Mouse (Mus musculus): Measurements from ENCODE around the gene Banp. TPM values are rescaled to one million over a fixed set of nuclear protein-coding genes. Genes with fewer than 3 reads are reported as not detected.

Banp gene
- total RNA-seq, 2 experiments from 2014 or later, result 39.4 to 41.7 TPM

GRCm38 (mm10) chr8:121949941-121950748 lies 595 bp downstream of the Banp start:
- DNase-seq (ENCODE audit: extremely low spot score in 1 of 2, low spot score in 1 of 2), result peak; percentile 91 to 96

GRCm38 (mm10) chr8:121950749-121951655 lies 1.5 kb downstream of the Banp start:
- peak; percentile 46 to 50 for DNase-seq (ENCODE audit: extremely low spot score in 1 of 2, low spot score in 1 of 2)

- DNase-seq (ENCODE audit: extremely low spot score in 1 of 2, low spot score in 1 of 2), result no peak
Measured at GRCm38 (mm10) chr8:121951656-121952009, 2.1 kb downstream of the Banp start.

- no peak for DNase-seq (ENCODE audit: extremely low spot score in 1 of 2, low spot score in 1 of 2)
Measured at GRCm38 (mm10) chr8:121952122-121952521, 2.6 kb downstream of the Banp start.

- no peak for DNase-seq (ENCODE audit: extremely low spot score in 1 of 2, low spot score in 1 of 2)
Measured at GRCm38 (mm10) chr8:121952800-121953199, 3.2 kb downstream of the Banp start.

GRCm38 (mm10) chr8:121953821-121954545 lies 4.4 kb downstream of the Banp start:
- DNase-seq (ENCODE audit: extremely low spot score in 1 of 2, low spot score in 1 of 2), result no peak

GRCm38 (mm10) chr8:121954981-121955555 lies 5.5 kb downstream of the Banp start:
- no peak for DNase-seq (ENCODE audit: extremely low spot score in 1 of 2, low spot score in 1 of 2)

- no peak for DNase-seq (ENCODE audit: extremely low spot score in 1 of 2, low spot score in 1 of 2)
Measured at GRCm38 (mm10) chr8:121955825-121956500, 6.4 kb downstream of the Banp start.

GRCm38 (mm10) chr8:121958395-121958794 lies 8.8 kb downstream of the Banp start:
- DNase-seq (ENCODE audit: extremely low spot score in 1 of 2, low spot score in 1 of 2), result no peak

GRCm38 (mm10) chr8:121962892-121963291 lies 13.3 kb downstream of the Banp start:
- DNase-seq (ENCODE audit: extremely low spot score in 1 of 2, low spot score in 1 of 2), result no peak

- no peak for DNase-seq (ENCODE audit: extremely low spot score in 1 of 2, low spot score in 1 of 2)
Measured at GRCm38 (mm10) chr8:121964716-121965512, 15.4 kb downstream of the Banp start.

- DNase-seq (ENCODE audit: extremely low spot score in 1 of 2, low spot score in 1 of 2), result no peak
Measured at GRCm38 (mm10) chr8:121966110-121966509, 16.6 kb downstream of the Banp start.

GRCm38 (mm10) chr8:121966714-121967448 lies 17.3 kb downstream of the Banp start:
- DNase-seq (ENCODE audit: extremely low spot score in 1 of 2, low spot score in 1 of 2), result no peak

GRCm38 (mm10) chr8:121967977-121968376 lies 18.4 kb downstream of the Banp start:
- no peak for DNase-seq (ENCODE audit: extremely low spot score in 1 of 2, low spot score in 1 of 2)

- DNase-seq (ENCODE audit: extremely low spot score in 1 of 2, low spot score in 1 of 2), result no peak
Measured at GRCm38 (mm10) chr8:121968542-121968941, 19.0 kb downstream of the Banp start.

- no peak for DNase-seq (ENCODE audit: extremely low spot score in 1 of 2, low spot score in 1 of 2)
Measured at GRCm38 (mm10) chr8:121970225-121970624, 20.7 kb downstream of the Banp start.

- no peak for DNase-seq (ENCODE audit: extremely low spot score in 1 of 2, low spot score in 1 of 2)
Measured at GRCm38 (mm10) chr8:121971488-121972058, 22.0 kb downstream of the Banp start.

- DNase-seq (ENCODE audit: extremely low spot score in 1 of 2, low spot score in 1 of 2), result no peak
Measured at GRCm38 (mm10) chr8:121973906-121974305, 24.4 kb downstream of the Banp start.
